Mouse (Mus musculus) small intestine, adult 2 months (tissue): ENCODE measurements around the gene Gm21915.

Experiments
- CTCF ChIP-seq: fragments of 200-500 bp; IDR thresholded peaks from 2 replicates; pipeline ENCODE4 v1.5.1; 2012; ENCODE audit warnings: low read depth, mild to moderate bottlenecking, control low read depth, inconsistent platforms, low read length, moderate library complexity, mixed read lengths; ENCODE audit not compliant: insufficient replicate concordance, insufficient read length; ENCODE audit errors: extremely low read depth
- POLR2A ChIP-seq: fragments of 200-500 bp; IDR thresholded peaks from 2 replicates; pipeline ENCODE4 v1.6.1; 2012; ENCODE audit warnings: low read depth, mild to moderate bottlenecking, control low read depth, inconsistent platforms, low read length, moderate library complexity

DNA sequence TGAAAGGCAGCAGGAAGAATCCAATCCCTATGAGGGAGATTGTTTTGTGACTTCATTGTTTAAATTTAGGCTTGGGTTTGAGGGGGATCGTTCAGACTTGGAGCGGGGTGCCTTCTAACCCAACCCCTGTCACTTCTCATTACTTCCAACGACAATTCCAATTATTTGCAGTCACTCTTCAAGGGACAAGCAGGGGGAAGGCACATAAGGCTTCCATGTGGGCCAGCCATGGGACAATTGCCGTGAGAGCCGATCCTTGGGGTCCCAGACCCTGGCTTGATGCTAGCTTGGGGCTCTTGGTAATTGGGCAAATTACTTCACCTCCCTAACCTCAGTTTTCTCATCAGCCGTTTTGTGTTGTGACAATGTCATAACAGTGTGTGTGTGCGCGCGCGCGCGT is 23.9 kb downstream of the Gm21915 start:
- TF ChIP-seq CTCF (no peak), POLR2A (no peak)
